Mouse (Mus musculus): ENCODE measurements around the gene Olfr1167. TPM values are rescaled to one million over a fixed set of nuclear protein-coding genes. Genes with fewer than 3 reads are reported as not detected.
"Not testable (repeated sequence)": the region's sequence is repeated elsewhere in the genome, so short reads cannot be mapped to it uniquely, and the experiment has no call there.

Olfr1167 gene
- total RNA-seq (2015) (not detected in 2 replicates), total RNA-seq (2017) (not detected in 2 replicates)

GRCm38 (mm10) chr2:88155093-88155492 is at the start of gene Olfr1167:
Gene Olfr1167 (minus strand): TSS chr2:88155193.
- not testable (repeated sequence) for ATAC-seq (replicated peaks; ENCODE audit: poor library complexity)

GRCm38 (mm10) chr2:88181580-88181979 is 26.6 kb upstream of the Olfr1167 start, which contains the start of gene Olfr1168:
Gene Olfr1168 (plus strand): TSS chr2:88181880.
- ATAC-seq (replicated peaks; ENCODE audit: poor library complexity) = no peak

- no peak for ATAC-seq (replicated peaks; ENCODE audit: poor library complexity)
Measured at GRCm38 (mm10) chr2:88128172-88128571, 26.8 kb downstream of the Olfr1167 start, which contains the start of gene Olfr1166. Gene Olfr1166 (minus strand): TSS chr2:88128272.

Other genes starting within 250 kb of the Olfr1167 start
- gene Olfr1155, start 210.1 kb downstream of the Olfr1167 start, total RNA-seq (2015) = not detected in 2 replicates
- not detected in 2 replicates for gene Olfr1155, start 210.1 kb downstream of the Olfr1167 start, total RNA-seq (2017)
- gene Olfr1156, start 202.1 kb downstream of the Olfr1167 start, total RNA-seq (2015) = not detected in 2 replicates
- gene Olfr1156, start 202.1 kb downstream of the Olfr1167 start, total RNA-seq (2017) = not detected in 2 replicates
- gene Olfr1157, start 186.9 kb downstream of the Olfr1167 start, total RNA-seq (2015) = not detected in 2 replicates
- gene Olfr1157, start 186.9 kb downstream of the Olfr1167 start, total RNA-seq (2017) = not detected in 2 replicates
- not detected in 2 replicates for gene Olfr74, start 180.5 kb downstream of the Olfr1167 start, total RNA-seq (2015)
- gene Olfr74, start 180.5 kb downstream of the Olfr1167 start, total RNA-seq (2017) = not detected in 2 replicates
- gene Olfr1158, start 165.1 kb downstream of the Olfr1167 start, total RNA-seq (2015) = not detected in 2 replicates
- gene Olfr1158, start 165.1 kb downstream of the Olfr1167 start, total RNA-seq (2017) = not detected in 2 replicates
- gene Olfr1160, start 146.9 kb downstream of the Olfr1167 start, total RNA-seq (2015) = not detected in 2 replicates
- gene Olfr1160, start 146.9 kb downstream of the Olfr1167 start, total RNA-seq (2017) = not detected in 2 replicates
- gene Olfr1161, start 132.4 kb downstream of the Olfr1167 start, total RNA-seq (2015) = not detected in 2 replicates
- gene Olfr1161, start 132.4 kb downstream of the Olfr1167 start, total RNA-seq (2017) = not detected in 2 replicates
- gene Olfr73, start 117.5 kb downstream of the Olfr1167 start, total RNA-seq (2015) = not detected in 2 replicates
- gene Olfr73, start 117.5 kb downstream of the Olfr1167 start, total RNA-seq (2017) = not detected in 2 replicates
- not detected in 2 replicates for gene Olfr1162, start 104.1 kb downstream of the Olfr1167 start, total RNA-seq (2015)
- not detected in 2 replicates for gene Olfr1162, start 104.1 kb downstream of the Olfr1167 start, total RNA-seq (2017)
- not detected in 2 replicates for gene Olfr1163, start 83.4 kb downstream of the Olfr1167 start, total RNA-seq (2015)
- gene Olfr1163, start 83.4 kb downstream of the Olfr1167 start, total RNA-seq (2017) = not detected in 2 replicates
- gene Olfr1164, start 61.2 kb downstream of the Olfr1167 start, total RNA-seq (2015) = not detected in 2 replicates
- not detected in 2 replicates for gene Olfr1164, start 61.2 kb downstream of the Olfr1167 start, total RNA-seq (2017)
- gene Olfr1166, start 26.9 kb downstream of the Olfr1167 start, total RNA-seq (2015) = not detected in 2 replicates
- gene Olfr1166, start 26.9 kb downstream of the Olfr1167 start, total RNA-seq (2017) = not detected in 2 replicates
- gene Olfr1168, start 26.7 kb upstream of the Olfr1167 start, total RNA-seq (2015) = not detected in 2 replicates
- not detected in 2 replicates for gene Olfr1168, start 26.7 kb upstream of the Olfr1167 start, total RNA-seq (2017)
- not detected in 2 replicates for gene Olfr1170, start 73.1 kb upstream of the Olfr1167 start, total RNA-seq (2015)
- gene Olfr1170, start 73.1 kb upstream of the Olfr1167 start, total RNA-seq (2017) = not detected in 2 replicates
- gene Olfr1173, start 124.7 kb upstream of the Olfr1167 start, total RNA-seq (2015) = not detected in 2 replicates
- not detected in 2 replicates for gene Olfr1173, start 124.7 kb upstream of the Olfr1167 start, total RNA-seq (2017)
- gene Olfr1174-ps, start 159.9 kb upstream of the Olfr1167 start, total RNA-seq (2015) = not detected in 2 replicates
- gene Olfr1174-ps, start 159.9 kb upstream of the Olfr1167 start, total RNA-seq (2017) = not detected in 2 replicates
- not detected in 2 replicates for gene Olfr1175-ps, start 172.0 kb upstream of the Olfr1167 start, total RNA-seq (2015)
- gene Olfr1175-ps, start 172.0 kb upstream of the Olfr1167 start, total RNA-seq (2017) = not detected in 2 replicates
- not detected in 2 replicates for gene Olfr1176, start 181.5 kb upstream of the Olfr1167 start, total RNA-seq (2015)
- not detected in 2 replicates for gene Olfr1176, start 181.5 kb upstream of the Olfr1167 start, total RNA-seq (2017)
- not detected in 2 replicates for gene Olfr1177-ps, start 191.3 kb upstream of the Olfr1167 start, total RNA-seq (2015)
- gene Olfr1177-ps, start 191.3 kb upstream of the Olfr1167 start, total RNA-seq (2017) = not detected in 2 replicates
- gene Olfr1178, start 231.9 kb upstream of the Olfr1167 start, total RNA-seq (2015) = not detected in 2 replicates
- gene Olfr1178, start 231.9 kb upstream of the Olfr1167 start, total RNA-seq (2017) = not detected in 2 replicates